Mouse (Mus musculus) Patski (cell line): ENCODE results near the gene Snx17. TPM values are rescaled to one million over a fixed set of nuclear protein-coding genes. Genes with fewer than 3 reads are reported as not detected.
A peak's percentile ranks its signal among the peaks of the same experiment; 100 is the strongest.
"Not testable (repeated sequence)": the region's sequence is repeated elsewhere in the genome, so short reads cannot be mapped to it uniquely, and the experiment has no call there.

Experiments
- ATAC-seq: fragments of 100-300 bp; one replicate; pipeline ENCODE4 v1.8.0; 2021
- CTCF ChIA-PET: fragments of 350-600 bp; sonication (Branson Sonifier 250); formaldehyde crosslinking; loops from one replicate; lab custom pipeline; 2022; ENCODE audit warnings: inconsistent platforms; lab: Charles Lee
- POLR2A ChIA-PET: fragments of 350-600 bp; sonication (Branson Sonifier 250); formaldehyde crosslinking; loops from one replicate; lab custom pipeline; 2022; ENCODE audit warnings: antibody characterized with exemption, inconsistent platforms; lab: Charles Lee
- DNase-seq: peaks from one replicate; pipeline ENCODE4 v3.0.0-alpha.2; 2011; ENCODE audit warnings: low read depth, low spot score
- H3K27me3 ChIP-seq: fragments of 371-371 bp; one replicate; pipeline ENCODE4 v1.5.1; 2021
- CTCF ChIP-seq: fragments of 100-300 bp; IDR thresholded peaks from one replicate; pipeline ENCODE4 v1.5.1; 2021
- in situ Hi-C: fragments of 300-500 bp; cut with MboI; formaldehyde crosslinking; loops from 3 replicates; pipeline ENCODE4 v1.11.1; 2018; ENCODE audit warnings: low pct_unique_long_range_greater_than_20kb, mixed read lengths
- polyA plus RNA-seq: library from polyadenylated mRNA; unstranded; gene quantifications from one replicate; pipeline ENCODE4 v1.2.3, GENCODE M21; 2021

Gene Snx17
- polyA plus RNA-seq, 1 experiment from 2014 or later, result 163 TPM

DNA sequence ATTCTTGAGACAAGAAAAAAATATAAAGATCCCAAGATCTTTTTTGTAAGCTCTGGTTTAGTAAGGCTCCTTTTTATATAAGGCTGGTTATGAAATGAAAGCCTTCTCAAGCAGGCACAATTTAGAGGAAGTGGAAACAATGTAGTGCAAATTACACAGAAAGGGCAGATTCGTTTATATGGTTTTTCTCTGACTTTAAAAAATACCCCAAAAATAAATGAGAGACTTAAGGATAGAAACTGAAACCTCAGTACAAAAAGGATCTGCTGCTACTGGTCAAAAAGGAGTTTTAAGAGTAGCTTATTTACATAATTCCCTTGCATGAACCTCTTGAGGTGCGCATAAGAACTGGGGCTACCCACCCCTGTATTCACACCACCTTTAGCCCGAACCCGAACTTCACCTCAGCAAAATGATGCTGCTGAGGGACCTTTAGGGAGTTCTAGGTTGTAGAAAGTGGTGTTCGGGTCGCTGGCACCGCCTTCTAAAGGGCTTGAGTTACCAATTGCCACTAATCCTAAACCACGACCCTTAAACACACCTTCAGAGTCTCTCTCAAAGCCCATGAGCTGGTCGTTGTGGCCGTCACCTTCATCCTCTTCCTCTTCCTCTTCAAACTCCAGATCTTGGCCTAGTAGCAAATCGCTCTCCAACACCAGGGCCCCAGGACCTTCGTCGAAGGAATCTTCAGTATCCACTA, 8.2 kb downstream of the Snx17 start:
- ATAC-seq (no peak), DNase-seq (no peak)
- in situ Hi-C loops, result no loop called here
- no peak for TF ChIP-seq CTCF
- CTCF ChIA-PET, result interaction anchor here (0.6 to 1.8 kb wide), 2 partner anchors 8 to 17 kb away, joined by 3 to 5 read pairs; partner anchors contain the start of genes Eif2b4 and Snx17
- POLR2A ChIA-PET, result interaction anchor here (0.6 to 3.3 kb wide), 6 partner anchors 8 to 94 kb away, joined by 3 to 14 read pairs (median 4); partner anchors contain the start of genes Eif2b4, Fndc4, Gm29609 and Gm9970
- no peaks in the 10 kb centered on the region for H3K27me3 ChIP-seq

DNA sequence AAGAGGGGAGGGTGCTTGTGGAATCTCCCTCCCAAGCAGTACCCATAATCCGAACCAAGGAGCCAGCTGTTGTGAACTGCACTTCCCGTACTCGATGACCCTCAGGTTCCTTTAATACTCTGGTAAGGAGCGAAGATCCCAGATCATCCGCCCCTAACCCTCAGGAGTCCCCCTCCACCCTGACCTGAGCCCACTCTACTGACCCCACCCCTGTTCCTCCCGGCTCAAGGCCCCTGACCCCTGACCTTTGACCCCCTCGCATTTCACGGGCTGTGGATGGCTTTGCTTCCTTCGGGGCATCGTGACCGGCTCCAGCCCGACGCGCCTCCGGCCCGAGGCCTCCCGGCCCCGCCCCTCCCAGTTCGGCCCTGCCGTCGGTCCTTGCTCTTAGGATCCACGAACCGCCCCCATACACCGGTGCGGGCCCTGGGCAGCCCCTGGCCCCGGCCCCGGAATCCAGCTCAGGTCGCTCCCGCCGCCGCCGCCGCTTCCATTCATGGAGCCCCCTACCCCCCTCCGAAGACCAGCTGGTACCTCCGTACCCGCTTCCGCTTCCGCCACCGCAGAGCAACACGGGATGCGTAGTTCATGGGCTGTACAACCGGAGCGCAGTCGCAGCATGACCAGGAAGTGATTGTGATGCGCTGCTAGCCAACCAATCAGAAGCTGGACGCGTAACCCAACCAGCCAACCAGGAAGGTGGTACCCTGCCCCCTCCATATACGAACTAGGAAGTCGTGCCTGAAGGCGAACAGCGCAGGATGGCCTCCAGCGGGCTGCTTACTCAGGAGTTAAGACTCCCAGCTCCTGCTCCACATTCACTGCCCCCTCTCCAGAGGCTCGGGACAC, 8.9 kb downstream of the Snx17 start, which contains the start of gene Zfp513:
Zfp513 (minus strand) TSS at position 562 of the 849 bp plus-strand sequence.
- POLR2A ChIA-PET, result interaction anchor here (0.5 to 3.3 kb wide), 7 partner anchors 9 to 125 kb away, joined by 3 to 14 read pairs (median 3); partner anchors contain the start of genes Eif2b4, Gm29609, Gm9970 and Gtf3c2
- in situ Hi-C loops, result no loop called here

DNA sequence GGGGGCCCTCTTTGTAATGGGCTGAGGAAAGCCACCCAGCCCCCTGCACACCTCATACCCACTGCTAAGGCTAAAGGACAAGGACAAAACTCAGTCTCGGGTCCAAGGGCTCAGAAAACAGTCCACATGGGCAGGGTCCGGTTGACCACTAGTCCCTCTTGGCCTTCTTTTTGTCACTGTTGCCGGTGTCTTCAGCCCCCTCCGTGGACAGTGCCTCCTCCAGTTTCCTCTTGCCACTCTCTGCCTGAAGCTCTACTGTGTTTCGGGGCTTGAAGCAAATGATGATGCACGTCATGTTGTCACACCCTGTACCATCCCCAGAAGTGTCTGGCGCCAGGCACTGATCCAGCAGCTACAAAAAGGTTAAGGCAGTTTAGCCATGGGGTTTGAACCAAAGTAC, 9.9 kb downstream of the Snx17 start:
- no peak for TF ChIP-seq CTCF

More for the DNA sequence above, 8.9 kb downstream of the Snx17 start, which contains the start of gene Zfp513:
- DNase-seq, result peak; percentile 99
- H3K27me3 ChIP-seq, result no peaks in the 10 kb centered on the region
- ATAC-seq, result peak; percentile 88
- TF ChIP-seq CTCF, result no peak
- CTCF ChIA-PET, result interaction anchor here (1.0 to 1.8 kb wide), 3 partner anchors 8 to 16 kb away, joined by 3 to 5 read pairs (median 5); partner anchors contain the start of genes Eif2b4 and Snx17

DNA sequence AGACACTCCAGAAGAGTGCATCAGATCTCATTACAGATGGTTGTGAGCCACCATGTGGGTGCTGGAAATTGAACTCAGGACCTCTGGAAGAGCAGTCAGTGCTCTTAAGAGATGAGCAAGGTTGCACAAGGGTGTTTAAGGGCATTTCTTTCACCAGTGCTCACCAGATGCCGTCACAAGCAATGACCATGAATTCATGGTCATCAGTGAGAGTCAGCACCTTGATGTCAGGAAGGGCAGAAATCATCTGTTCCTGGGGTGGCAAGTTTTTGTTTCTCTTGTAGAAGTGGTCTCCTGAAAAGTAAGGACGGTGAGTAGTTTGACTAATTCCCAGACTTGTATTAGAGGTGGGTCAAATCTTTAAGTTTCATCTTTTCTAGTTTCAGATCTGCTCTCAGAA, 10.8 kb downstream of the Snx17 start:
- DNase-seq (no peak), ATAC-seq (no peak)
- ChIA-PET POLR2A (no interaction called here), CTCF (interaction anchor here (0.9 kb wide), 2 partner anchors 12 kb away, joined by 3 read pairs; no protein-coding TSS in a partner anchor)
- H3K27me3 ChIP-seq, result no peaks in the 10 kb centered on the region
- no peak for TF ChIP-seq CTCF
- in situ Hi-C loops, result no loop called here

More for the DNA sequence above, 9.9 kb downstream of the Snx17 start:
- in situ Hi-C loops, result no loop called here
- ChIA-PET POLR2A (interaction anchor here (1.4 to 2.3 kb wide), 2 partner anchors 10 to 38 kb away, joined by 6 to 14 read pairs; partner anchors contain the start of genes Eif2b4, Gm9970, Nrbp1 and Snx17), CTCF (interaction anchor here (0.6 to 1.8 kb wide), 4 partner anchors 9 to 72 kb away, joined by 3 to 5 read pairs (median 4); partner anchors contain the start of genes Eif2b4 and Snx17)
- no peak for DNase-seq
- H3K27me3 ChIP-seq, result no peaks in the 10 kb centered on the region
- no peak for ATAC-seq

DNA sequence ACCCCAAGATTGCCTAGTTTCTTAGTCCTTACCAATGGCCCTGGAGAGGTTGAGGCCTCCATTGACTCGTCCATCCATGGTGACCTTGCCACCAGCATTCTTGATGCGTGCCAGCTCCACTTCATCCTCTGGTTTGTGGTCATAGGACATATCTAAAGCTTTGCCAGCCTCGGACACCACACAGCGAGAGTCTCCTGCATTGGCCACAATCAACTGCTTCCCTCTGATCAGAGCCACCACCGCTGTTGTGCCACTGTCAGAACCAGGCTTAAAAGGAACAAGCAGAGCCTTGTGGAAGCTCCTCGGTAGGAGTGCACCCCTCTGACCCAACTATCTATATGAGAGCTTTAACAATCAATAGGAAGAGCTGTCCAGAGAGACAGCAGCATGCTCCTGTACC, 11.4 kb downstream of the Snx17 start:
- no peak for TF ChIP-seq CTCF
- ChIA-PET POLR2A (no interaction called here), CTCF (interaction anchor here (0.9 kb wide), 1 partner anchor 12 kb away, joined by 3 read pairs; no protein-coding TSS in a partner anchor)
- ATAC-seq, result no peak
- in situ Hi-C loops, result no loop called here
- no peaks in the 10 kb centered on the region for H3K27me3 ChIP-seq
- DNase-seq, result no peak

DNA sequence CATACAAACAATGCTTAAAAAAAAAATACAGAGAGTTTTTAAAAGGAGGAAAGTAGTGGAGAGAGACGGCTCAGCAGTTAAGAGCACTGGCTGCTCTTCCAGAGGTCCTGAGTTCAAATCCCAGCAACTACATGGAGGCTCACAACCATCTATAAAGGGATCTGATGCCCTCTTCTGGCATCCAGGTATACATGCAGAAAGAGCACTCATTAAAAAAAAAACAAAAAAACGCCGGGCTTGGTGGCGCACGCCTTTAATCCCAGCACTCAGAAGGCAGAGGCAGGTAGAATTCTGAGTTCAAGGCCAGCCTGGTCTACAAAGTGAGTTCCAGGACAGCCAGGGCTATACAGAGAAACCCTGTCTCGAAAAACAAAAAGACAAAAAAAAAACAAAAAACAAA, 23.5 kb downstream of the Snx17 start:
- POLR2A ChIA-PET, result not testable (repeated sequence)

DNA sequence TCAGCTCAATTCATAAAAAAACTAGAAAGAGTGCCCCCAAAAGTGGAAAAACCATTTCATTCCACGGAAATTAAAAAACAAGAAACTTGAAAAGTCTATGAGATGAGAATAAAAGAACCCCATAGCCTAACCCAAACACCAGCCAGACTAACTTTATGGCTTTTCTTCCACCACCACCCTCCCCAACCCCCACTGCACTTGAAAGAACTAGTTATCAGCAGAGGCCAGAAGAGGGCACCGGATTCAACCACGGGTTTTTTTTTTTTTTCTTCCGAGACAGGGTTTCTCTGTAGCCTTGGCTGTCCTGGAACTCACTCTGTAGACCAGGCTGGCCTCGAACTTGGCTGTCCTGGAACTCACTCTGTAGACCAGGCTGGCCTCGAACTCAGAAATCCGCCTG, 25.3 kb downstream of the Snx17 start:
- no peak for ATAC-seq
- DNase-seq, result no peak
- peak; percentile 37 for TF ChIP-seq CTCF
- POLR2A ChIA-PET, result interaction anchor here (0.9 to 1.4 kb wide), 2 partner anchors 8 to 25 kb away, joined by 4 to 5 read pairs; partner anchors contain the start of genes Eif2b4 and Snx17
- in situ Hi-C loops, result loop anchor here (10.0 kb wide), 1 partner anchor 107 kb away; no protein-coding TSS in a partner anchor
- CTCF ChIA-PET, result interaction anchor here (1.0 to 2.1 kb wide), 5 partner anchors 16 to 110 kb away, joined by 3 to 6 read pairs (median 4); no protein-coding TSS in a partner anchor
- H3K27me3 ChIP-seq, result no peaks in the 10 kb centered on the region

More for the DNA sequence above, 23.5 kb downstream of the Snx17 start:
- peak; percentile 35 for TF ChIP-seq CTCF
- in situ Hi-C loops, result loop anchor here (10.0 kb wide), 1 partner anchor 108 kb away; no protein-coding TSS in a partner anchor
- CTCF ChIA-PET, result interaction anchor here (0.9 to 1.2 kb wide), 2 partner anchors 12 to 14 kb away, joined by 3 read pairs; partner anchors contain the start of gene Zfp513
- DNase-seq, H3K27me3 ChIP-seq, ATAC-seq: not testable (repeated sequence)

DNA sequence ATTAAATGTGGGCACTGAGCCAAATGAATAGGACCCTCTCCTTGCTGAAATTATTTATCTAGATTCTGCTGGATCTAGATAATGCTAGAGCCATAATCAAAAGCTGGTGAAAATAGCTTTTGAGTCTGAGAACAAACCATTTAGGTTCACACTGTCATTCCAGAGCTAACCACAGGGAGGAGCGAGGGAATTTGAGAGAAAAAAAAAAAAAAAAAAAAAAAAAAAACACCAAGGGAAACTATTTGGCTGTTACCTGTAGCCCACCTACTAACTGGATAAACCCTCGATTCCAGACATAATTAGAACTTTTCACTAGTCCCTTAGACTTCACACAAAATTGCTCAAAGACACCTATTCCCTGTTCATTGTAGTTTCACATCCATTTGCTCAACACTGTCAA, 26.0 kb downstream of the Snx17 start:
- in situ Hi-C loops, result loop anchor here (10.0 kb wide), 1 partner anchor 106 kb away; no protein-coding TSS in a partner anchor
- POLR2A ChIA-PET, result interaction anchor here (0.9 to 1.4 kb wide), 2 partner anchors 9 to 26 kb away, joined by 4 to 5 read pairs; partner anchors contain the start of genes Eif2b4 and Snx17
- H3K27me3 ChIP-seq, result no peaks in the 10 kb centered on the region
- DNase-seq (no peak), ATAC-seq (no peak)
- TF ChIP-seq CTCF, result peak; percentile 9
- CTCF ChIA-PET, result interaction anchor here (1.0 to 2.1 kb wide), 6 partner anchors 16 to 109 kb away, joined by 3 to 6 read pairs (median 4); no protein-coding TSS in a partner anchor

DNA sequence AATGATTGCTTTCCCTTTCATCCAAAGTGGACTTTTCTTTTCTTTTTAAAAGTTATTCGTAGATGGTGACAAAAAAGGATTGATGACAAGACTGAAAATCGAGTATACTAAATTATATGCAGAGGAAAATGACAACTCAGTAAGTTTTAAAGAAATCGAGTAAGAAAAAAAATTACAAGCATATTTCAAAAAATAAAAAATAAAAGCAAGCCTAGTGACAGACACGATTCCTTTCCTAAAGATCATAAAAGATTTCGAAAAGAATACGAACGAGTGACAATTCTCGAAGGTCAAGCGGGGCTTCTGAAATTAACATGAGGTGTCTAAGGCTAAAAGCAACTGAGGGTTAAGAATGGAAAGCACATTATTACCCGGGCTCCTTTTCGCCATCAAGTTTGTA, 26.4 kb downstream of the Snx17 start:
- no peak for DNase-seq
- in situ Hi-C loops, result loop anchor here (10.0 kb wide), 1 partner anchor 105 kb away; no protein-coding TSS in a partner anchor
- ATAC-seq, result no peak
- ChIA-PET CTCF (interaction anchor here (1.0 to 1.4 kb wide), 4 partner anchors 22 to 109 kb away, joined by 3 to 6 read pairs (median 3); no protein-coding TSS in a partner anchor), POLR2A (no interaction called here)
- no peak for TF ChIP-seq CTCF
- H3K27me3 ChIP-seq, result no peaks in the 10 kb centered on the region
